Mouse (Mus musculus) intestine, embryonic 16.5 days (tissue): Measurements from ENCODE around the gene Arl15. TPM values are rescaled to one million over a fixed set of nuclear protein-coding genes. Genes with fewer than 3 reads are reported as not detected.

ENCODE experiments used
- ATAC-seq: fragments of 200-750 bp; cut with Nextera tagmentation; 2 replicates; pipeline ENCODE4 v1.8.0; 2017; ENCODE audit warnings: moderate TSS enrichment, moderate library complexity
- H3K27ac ChIP-seq: fragments of 300-500 bp; sonication (generic); 2 replicates; pipeline ENCODE4 v1.5.1; 2014; ENCODE audit warnings: mild to moderate bottlenecking, low read length
- H3K27me3 ChIP-seq: fragments of 300-500 bp; sonication (generic); replicated peaks from 2 replicates; pipeline ENCODE4 v1.6.1; 2014; ENCODE audit warnings: low read length, control low read depth, mixed read lengths; ENCODE audit not compliant: control insufficient read depth, insufficient read depth
- H3K36me3 ChIP-seq: fragments of 300-500 bp; sonication (generic); 2 replicates; pipeline ENCODE4 v1.6.1; 2014; ENCODE audit warnings: low read length, control low read depth; ENCODE audit not compliant: control insufficient read depth, insufficient read depth
- H3K4me1 ChIP-seq: fragments of 300-500 bp; sonication (generic); 2 replicates; pipeline ENCODE4 v1.6.1; 2014; ENCODE audit warnings: low read length, control low read depth, mixed read lengths; ENCODE audit not compliant: control insufficient read depth, insufficient read depth
- H3K4me2 ChIP-seq: fragments of 300-500 bp; sonication (generic); 2 replicates; pipeline ENCODE4 v1.6.1; 2014; ENCODE audit warnings: low read depth, low read length, control low read depth
- H3K4me3 ChIP-seq: fragments of 300-500 bp; sonication (generic); 2 replicates; pipeline ENCODE4 v1.5.1; 2014; ENCODE audit warnings: mild to moderate bottlenecking, low read length
- H3K9ac ChIP-seq: fragments of 300-500 bp; sonication (generic); 2 replicates; pipeline ENCODE4 v1.6.1; 2014; ENCODE audit warnings: low read depth, low read length
- H3K9me3 ChIP-seq: fragments of 300-500 bp; sonication (generic); 2 replicates; pipeline ENCODE4 v1.6.1; 2016; ENCODE audit warnings: low read length, control low read depth; ENCODE audit not compliant: control insufficient read depth
- WGBS: fragments of 180-500 bp; shearing (Covaris S2); extraction: QIAGEN DNeasy Blood & Tissue Kit; methylation state at CpG from one replicate; pipeline ENCODE4 v1.1.7; 2014; 5-methylcytosine and 5-hydroxymethylcytosine counted together
- polyA plus RNA-seq: library from polyadenylated mRNA; unstranded; fragments of >200 nt; fragmentation: Nextera tagmentation; extraction: Ambion mirVana; gene quantifications from 2 replicates; pipeline ENCODE4 v1.2.1, GENCODE M21; 2015

Arl15 gene
- polyA plus RNA-seq, 1 experiment from 2014 or later: 10.6 TPM

- no peak overlapping the region for H3K4me2 ChIP-seq
- WGBS: 51% methylated on average over 13 of the region's 13 CpGs
Observed at GRCm38 (mm10) chr13:113871853-113872252, 77.5 kb downstream of the Arl15 start.

GRCm38 (mm10) chr13:113875724-113876123 lies 81.4 kb downstream of the Arl15 start:
- Histone ChIP-seq H3K4me3 (no peak overlapping the region), H3K36me3 (no peaks in the 10 kb centered on the region), H3K9ac (no peak overlapping the region), H3K4me2 (no peak overlapping the region), H3K27ac (no peak overlapping the region), H3K9me3 (no peaks in the 10 kb centered on the region), H3K4me1 (no peaks in the 10 kb centered on the region; the same call in 1 of the 2 replicates), H3K27me3 (no peaks in the 10 kb centered on the region)
- WGBS: 62% methylated on average over 4 of the region's 4 CpGs
- ATAC-seq: no peak

More at GRCm38 (mm10) chr13:113871853-113872252, 77.5 kb downstream of the Arl15 start:
- Histone ChIP-seq H3K4me1 (no peaks in the 10 kb centered on the region; the same call in 1 of the 2 replicates), H3K27ac (no peak overlapping the region), H3K9ac (no peak overlapping the region), H3K27me3 (no peaks in the 10 kb centered on the region), H3K36me3 (no peaks in the 10 kb centered on the region), H3K9me3 (no peaks in the 10 kb centered on the region), H3K4me3 (no peak overlapping the region)
- ATAC-seq: peak; percentile 17; the same call in 1 of the 2 replicates

GRCm38 (mm10) chr13:113877420-113877819 lies 83.1 kb downstream of the Arl15 start:
- Histone ChIP-seq H3K9ac (no peak overlapping the region), H3K9me3 (no peaks in the 10 kb centered on the region), H3K4me1 (no peaks in the 10 kb centered on the region; the same call in 1 of the 2 replicates), H3K27ac (no peak overlapping the region), H3K27me3 (no peaks in the 10 kb centered on the region), H3K4me2 (no peak overlapping the region), H3K36me3 (no peaks in the 10 kb centered on the region), H3K4me3 (no peak overlapping the region)
- ATAC-seq: no peak
- WGBS: 13% methylated on average over 5 of the region's 5 CpGs

- H3K27me3 ChIP-seq: no peaks in the 10 kb centered on the region
- H3K27ac ChIP-seq: no peak overlapping the region
- H3K36me3 ChIP-seq: no peaks in the 10 kb centered on the region
- 85% methylated on average over 12 of the region's 12 CpGs for WGBS
- no peaks in the 10 kb centered on the region; the same call in 1 of the 2 replicates for H3K4me1 ChIP-seq
- no peak for ATAC-seq
- no peak overlapping the region for H3K4me2 ChIP-seq
- H3K9ac ChIP-seq: no peak overlapping the region
- no peak overlapping the region for H3K4me3 ChIP-seq
- H3K9me3 ChIP-seq: no peaks in the 10 kb centered on the region
Observed at GRCm38 (mm10) chr13:113878571-113878970, 84.3 kb downstream of the Arl15 start.

- H3K4me2 ChIP-seq: no peak overlapping the region
- H3K9me3 ChIP-seq: no peaks in the 10 kb centered on the region
- no peaks in the 10 kb centered on the region for H3K36me3 ChIP-seq
- H3K9ac ChIP-seq: no peak overlapping the region
- no peak for ATAC-seq
- no peaks in the 10 kb centered on the region for H3K27me3 ChIP-seq
- H3K4me3 ChIP-seq: no peak overlapping the region
- H3K27ac ChIP-seq: no peak overlapping the region
- no peaks in the 10 kb centered on the region for H3K4me1 ChIP-seq
- WGBS: 54% methylated on average over 20 of the region's 20 CpGs
Observed at GRCm38 (mm10) chr13:113879651-113880327, 85.5 kb downstream of the Arl15 start.

GRCm38 (mm10) chr13:113880564-113881171 lies 86.4 kb downstream of the Arl15 start:
- Histone ChIP-seq H3K27ac (no peak overlapping the region), H3K4me3 (no peak overlapping the region), H3K9me3 (no peaks in the 10 kb centered on the region), H3K36me3 (no peaks in the 10 kb centered on the region), H3K9ac (no peak overlapping the region), H3K4me1 (no peaks in the 10 kb centered on the region), H3K4me2 (no peak overlapping the region), H3K27me3 (no peaks in the 10 kb centered on the region)
- no peak for ATAC-seq
- 54% methylated on average over 19 of the region's 19 CpGs for WGBS

- no peak overlapping the region for H3K4me2 ChIP-seq
- H3K36me3 ChIP-seq: no peaks in the 10 kb centered on the region
- 33% methylated on average over 1 of the region's 1 CpGs for WGBS
- no peak overlapping the region for H3K27ac ChIP-seq
- no peak overlapping the region for H3K9ac ChIP-seq
- no peak overlapping the region for H3K4me3 ChIP-seq
- H3K9me3 ChIP-seq: no peaks in the 10 kb centered on the region
- no peaks in the 10 kb centered on the region for H3K27me3 ChIP-seq
- ATAC-seq: no peak
- no peaks in the 10 kb centered on the region for H3K4me1 ChIP-seq
Observed at GRCm38 (mm10) chr13:113882959-113883358, 88.7 kb downstream of the Arl15 start.

- Histone ChIP-seq H3K4me2 (no peak overlapping the region), H3K4me3 (no peak overlapping the region), H3K36me3 (no peaks in the 10 kb centered on the region), H3K27ac (no peak overlapping the region), H3K4me1 (no peaks in the 10 kb centered on the region), H3K9me3 (no peaks in the 10 kb centered on the region), H3K27me3 (no peaks in the 10 kb centered on the region), H3K9ac (no peak overlapping the region)
- WGBS: 75% methylated on average over 6 of the region's 6 CpGs
- ATAC-seq: no peak
Observed at GRCm38 (mm10) chr13:113887090-113887489, 92.8 kb downstream of the Arl15 start.

- WGBS: 60% methylated on average over 5 of the region's 5 CpGs
Observed at GRCm38 (mm10) chr13:113888126-113888525, 93.8 kb downstream of the Arl15 start.

More at GRCm38 (mm10) chr13:113888126-113888525, 93.8 kb downstream of the Arl15 start:
- Histone ChIP-seq H3K4me3 (no peak overlapping the region), H3K9me3 (no peaks in the 10 kb centered on the region), H3K36me3 (no peaks in the 10 kb centered on the region), H3K27me3 (no peaks in the 10 kb centered on the region), H3K9ac (no peak overlapping the region), H3K4me1 (no peaks in the 10 kb centered on the region), H3K27ac (no peak overlapping the region), H3K4me2 (no peak overlapping the region)
- no peak for ATAC-seq
